Mouse (Mus musculus): Measurements from ENCODE around the gene Katnbl1. TPM values are rescaled to one million over a fixed set of nuclear protein-coding genes. Genes with fewer than 3 reads are reported as not detected.

The Katnbl1 gene
- polyA plus RNA-seq, 1 experiment from 2014 or later: 43.3 TPM

DNA sequence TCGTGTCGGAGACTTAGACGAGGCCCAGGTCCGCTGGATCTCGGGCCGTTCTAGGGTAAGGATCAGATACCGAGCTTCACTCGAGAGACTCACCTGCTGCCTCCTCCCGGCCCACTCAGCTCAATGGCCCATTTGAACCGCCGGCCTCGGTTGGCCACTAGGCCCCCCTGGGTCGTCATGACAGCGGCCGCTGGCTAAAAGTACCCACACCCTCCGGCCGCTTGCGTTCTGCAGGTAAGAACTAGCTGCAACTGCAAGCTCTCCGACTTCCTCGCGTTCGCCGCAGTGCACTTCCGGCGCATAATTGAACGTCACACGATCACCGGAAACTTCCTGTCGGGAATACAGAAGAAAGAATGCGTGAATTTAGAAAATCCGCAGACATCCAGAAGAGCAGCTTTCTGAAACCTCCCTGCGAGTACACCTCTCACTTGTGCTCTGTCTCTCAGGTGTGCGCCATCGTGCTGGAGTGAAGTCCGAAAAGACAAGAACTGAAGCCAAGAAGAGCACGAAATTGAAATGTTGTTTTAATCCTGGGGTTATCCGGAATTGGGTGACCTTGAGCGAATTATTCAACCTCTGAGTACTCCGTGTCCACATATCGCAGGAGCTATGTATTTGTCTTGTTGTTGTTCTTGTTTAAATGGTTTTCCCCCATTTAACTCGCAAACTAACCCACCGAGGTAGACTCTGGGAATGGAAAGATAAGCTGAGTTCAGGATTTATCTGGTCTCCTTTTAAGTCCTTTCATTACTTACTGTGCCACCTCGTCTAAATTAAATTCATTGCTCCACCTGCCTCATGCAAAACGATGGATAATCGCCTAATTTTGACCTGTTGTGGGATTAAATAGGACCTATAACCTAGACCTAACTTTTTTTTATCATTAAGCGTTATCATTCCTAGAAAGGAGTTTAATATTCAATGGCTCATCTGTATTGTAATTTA, 11.0 kb upstream of the Katnbl1 start, which contains the start of gene Emc4:
Emc4 (minus strand) TSS at position 302 of the 948 bp plus-strand sequence.
- no peaks in the 10 kb centered on the region for H3K27me3 ChIP-seq
- peaks cover 15% of the 10 kb centered on the region for H3K4me1 ChIP-seq
- peak within 1 kb of the TSS; percentile 70 for H3K9ac ChIP-seq
- peaks cover 13% of the 10 kb centered on the region; the same call in 1 of the 2 replicates for H3K36me3 ChIP-seq
- peak within 1 kb of the TSS; percentile 68 for H3K4me3 ChIP-seq
- peak within 1 kb of the TSS; percentile 90 for H3K4me2 ChIP-seq (replicated peaks)
- ATAC-seq (ENCODE audit: low FRiP score): peak; percentile 91
- 2% methylated on average over 46 of the region's 46 CpGs for WGBS
- no peaks in the 10 kb centered on the region for H3K9me3 ChIP-seq (replicated peaks)
- peak within 1 kb of the TSS; percentile 87 for H3K27ac ChIP-seq

GRCm38 (mm10) chr2:112369941-112370340, 9.1 kb upstream of the Katnbl1 start:
- H3K4me2 ChIP-seq (replicated peaks): no peak overlapping the region
- 76% methylated on average over 5 of the region's 5 CpGs for WGBS
- peaks cover 15% of the 10 kb centered on the region for H3K4me1 ChIP-seq
- peaks cover 5% of the 10 kb centered on the region; the same call in 1 of the 2 replicates for H3K27me3 ChIP-seq
- H3K9me3 ChIP-seq (replicated peaks): no peaks in the 10 kb centered on the region
- H3K27ac ChIP-seq: no peak overlapping the region
- no peaks in the 10 kb centered on the region for H3K36me3 ChIP-seq
- no peak overlapping the region for H3K4me3 ChIP-seq
- no peak for ATAC-seq (ENCODE audit: low FRiP score)
- H3K9ac ChIP-seq: no peak overlapping the region

DNA sequence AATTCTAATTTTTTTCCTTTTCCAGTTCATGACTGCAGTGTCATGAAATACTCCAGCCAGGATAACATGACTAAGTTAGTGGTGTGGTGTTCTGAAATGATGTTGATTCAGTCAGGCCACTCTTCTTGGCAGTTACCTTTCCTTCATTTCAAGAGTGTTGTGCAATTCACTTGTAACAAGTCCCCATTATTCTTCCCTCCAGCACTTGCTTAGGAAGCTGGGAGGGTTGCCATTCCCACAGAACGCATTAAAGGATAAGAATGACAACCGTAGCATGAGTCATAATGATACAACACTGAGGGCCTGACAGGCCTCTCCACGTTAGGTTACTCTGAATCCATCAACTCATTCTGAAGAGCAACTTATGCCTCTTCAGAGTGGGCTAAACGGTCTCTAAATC, 5.9 kb upstream of the Katnbl1 start:
- Histone ChIP-seq H3K4me2 (replicated peaks) (no peak overlapping the region), H3K27me3 (peaks cover 11% of the 10 kb centered on the region), H3K4me1 (peaks cover 3% of the 10 kb centered on the region; the same call in 1 of the 2 replicates), H3K4me3 (no peak overlapping the region), H3K9me3 (replicated peaks) (no peaks in the 10 kb centered on the region), H3K36me3 (no peaks in the 10 kb centered on the region), H3K27ac (no peak overlapping the region), H3K9ac (no peak overlapping the region)
- WGBS: 53% methylated on average over 4 of the region's 4 CpGs
- no peak for ATAC-seq (ENCODE audit: low FRiP score)

DNA sequence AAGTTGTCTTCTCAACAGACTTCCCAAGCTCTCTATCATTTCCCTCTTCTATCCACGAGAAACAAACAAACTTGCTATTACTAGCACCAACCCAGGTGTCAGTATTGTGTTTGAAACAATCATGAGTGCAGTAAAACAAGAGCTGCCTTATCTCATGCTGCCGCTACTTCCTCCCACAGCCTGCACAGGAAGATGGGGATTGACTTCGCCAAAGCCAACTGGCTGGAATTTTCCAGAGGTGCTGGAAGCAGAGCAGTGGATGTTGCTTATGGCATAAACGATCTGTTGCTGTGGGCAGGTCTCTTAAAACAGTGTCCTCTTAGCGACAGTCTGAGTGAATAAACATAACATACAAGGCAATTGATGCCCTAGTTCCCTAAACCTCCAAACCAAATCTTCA, 4.4 kb upstream of the Katnbl1 start:
- ATAC-seq (ENCODE audit: low FRiP score): no peak
- Histone ChIP-seq H3K27ac (no peak overlapping the region), H3K9me3 (replicated peaks) (no peaks in the 10 kb centered on the region), H3K36me3 (no peaks in the 10 kb centered on the region), H3K4me2 (replicated peaks) (no peak overlapping the region), H3K4me3 (no peak overlapping the region), H3K9ac (no peak overlapping the region), H3K4me1 (no peaks in the 10 kb centered on the region), H3K27me3 (peaks cover 11% of the 10 kb centered on the region)
- WGBS: 64% methylated on average over 5 of the region's 5 CpGs

DNA sequence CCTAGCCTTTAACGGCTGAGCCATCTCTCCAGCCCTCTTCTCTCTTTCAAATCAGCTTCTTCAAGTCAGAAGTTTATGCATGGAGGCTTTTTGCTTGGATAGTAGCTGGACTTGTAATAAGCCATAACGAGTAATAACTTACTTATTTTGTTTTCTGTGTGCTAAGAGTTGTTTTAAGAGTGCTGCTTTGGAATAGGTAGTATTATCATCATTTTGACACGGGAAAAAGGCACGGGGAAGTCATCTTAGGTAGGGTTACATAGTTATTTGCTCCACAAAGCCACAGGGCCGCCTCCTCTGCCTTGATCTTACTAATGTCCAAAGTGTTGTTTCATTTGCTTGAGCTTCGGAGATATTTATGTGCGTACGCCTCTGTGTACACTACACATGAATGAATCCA, 1.1 kb downstream of the Katnbl1 start:
- no peak overlapping the region for H3K27ac ChIP-seq
- peaks cover 4% of the 10 kb centered on the region; the same call in 1 of the 2 replicates for H3K27me3 ChIP-seq
- no peak for ATAC-seq (ENCODE audit: low FRiP score)
- H3K4me1 ChIP-seq: peaks cover 10% of the 10 kb centered on the region
- 57% methylated on average over 8 of the region's 8 CpGs for WGBS
- no peaks in the 10 kb centered on the region for H3K36me3 ChIP-seq
- H3K9me3 ChIP-seq (replicated peaks): no peaks in the 10 kb centered on the region
- H3K4me2 ChIP-seq (replicated peaks): peak overlapping the region; percentile 62
- H3K9ac ChIP-seq: peak overlapping the region; percentile 92
- H3K4me3 ChIP-seq: peak overlapping the region; percentile 92

- Histone ChIP-seq H3K4me2 (replicated peaks) (no peak overlapping the region), H3K27ac (no peak overlapping the region), H3K36me3 (no peaks in the 10 kb centered on the region), H3K4me3 (no peak overlapping the region), H3K9ac (no peak overlapping the region), H3K27me3 (peaks cover 1% of the 10 kb centered on the region; the same call in 1 of the 2 replicates), H3K9me3 (replicated peaks) (no peaks in the 10 kb centered on the region), H3K4me1 (peaks cover 10% of the 10 kb centered on the region)
- no peak for ATAC-seq (ENCODE audit: low FRiP score)
- WGBS: 100% methylated on average over 1 of the region's 1 CpGs
Measured at GRCm38 (mm10) chr2:112381219-112381618, 2.2 kb downstream of the Katnbl1 start.

DNA sequence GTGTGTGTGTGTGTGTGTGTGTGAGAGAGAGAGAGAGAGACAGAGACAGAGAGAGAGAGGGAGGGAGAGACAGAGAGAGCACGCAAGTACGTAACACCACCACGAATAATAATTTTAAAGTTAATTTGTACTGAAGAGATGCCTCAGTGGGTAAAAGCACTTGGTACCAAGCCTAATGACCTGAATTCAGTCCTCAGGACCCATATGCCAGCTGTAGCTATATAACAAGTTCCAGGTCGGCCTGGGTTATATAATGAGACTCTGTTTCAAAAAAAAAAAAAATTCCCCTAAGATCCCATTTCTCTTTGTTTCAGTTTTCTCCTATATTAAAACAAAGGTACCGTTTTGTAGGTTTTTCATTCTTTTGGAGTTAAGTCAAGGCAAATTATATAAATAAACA, 11.8 kb downstream of the Katnbl1 start:
- no peak for ATAC-seq (ENCODE audit: low FRiP score)
- no peak overlapping the region for H3K9ac ChIP-seq

GRCm38 (mm10) chr2:112391346-112392000, 12.5 kb downstream of the Katnbl1 start:
- no peak for ATAC-seq (ENCODE audit: low FRiP score)
- Histone ChIP-seq H3K36me3 (no peaks in the 10 kb centered on the region), H3K4me1 (no peaks in the 10 kb centered on the region), H3K9ac (no peak overlapping the region), H3K27me3 (no peaks in the 10 kb centered on the region), H3K9me3 (replicated peaks) (no peaks in the 10 kb centered on the region), H3K27ac (no peak overlapping the region), H3K4me3 (no peak overlapping the region), H3K4me2 (replicated peaks) (no peak overlapping the region)
- WGBS: 92% methylated on average over 4 of the region's 4 CpGs

More for the DNA sequence above, 11.8 kb downstream of the Katnbl1 start:
- no peak overlapping the region for H3K4me2 ChIP-seq (replicated peaks)
- H3K27me3 ChIP-seq: no peaks in the 10 kb centered on the region
- no peak overlapping the region for H3K27ac ChIP-seq
- H3K9me3 ChIP-seq (replicated peaks): no peaks in the 10 kb centered on the region
- H3K4me3 ChIP-seq: no peak overlapping the region
- 90% methylated on average over 5 of the region's 5 CpGs for WGBS
- no peaks in the 10 kb centered on the region for H3K36me3 ChIP-seq
- no peaks in the 10 kb centered on the region for H3K4me1 ChIP-seq

DNA sequence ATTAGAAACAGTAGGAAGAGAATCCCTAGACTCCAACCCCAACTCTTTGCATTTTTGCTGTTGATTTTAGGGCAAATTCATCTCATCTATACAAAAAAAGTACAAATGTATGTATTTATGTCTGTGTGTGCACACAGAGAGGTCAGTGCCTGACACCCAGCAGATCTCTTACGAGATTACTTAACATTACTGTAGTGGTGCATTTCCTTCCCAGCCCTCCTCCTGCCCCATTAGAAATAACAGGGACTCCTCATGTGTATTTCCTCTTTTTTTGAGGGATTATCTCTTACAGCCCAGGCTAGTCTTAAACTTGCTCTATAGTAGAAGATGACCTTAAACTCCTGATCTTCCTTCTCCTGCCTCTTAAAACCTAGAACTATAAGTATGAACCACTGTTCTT, 13.7 kb downstream of the Katnbl1 start:
- Histone ChIP-seq H3K9me3 (replicated peaks) (no peaks in the 10 kb centered on the region), H3K4me1 (no peaks in the 10 kb centered on the region), H3K9ac (no peak overlapping the region), H3K4me3 (no peak overlapping the region), H3K4me2 (replicated peaks) (no peak overlapping the region), H3K27ac (no peak overlapping the region), H3K36me3 (no peaks in the 10 kb centered on the region), H3K27me3 (no peaks in the 10 kb centered on the region)
- WGBS: 100% methylated on average over 1 of the region's 1 CpGs
- no peak for ATAC-seq (ENCODE audit: low FRiP score)

GRCm38 (mm10) chr2:112393958-112394357, 14.9 kb downstream of the Katnbl1 start:
- H3K36me3 ChIP-seq: no peaks in the 10 kb centered on the region
- H3K4me3 ChIP-seq: no peak overlapping the region
- H3K27me3 ChIP-seq: no peaks in the 10 kb centered on the region
- H3K9ac ChIP-seq: no peak overlapping the region
- no peak for ATAC-seq (ENCODE audit: low FRiP score)
- no peak overlapping the region for H3K4me2 ChIP-seq (replicated peaks)
- H3K9me3 ChIP-seq (replicated peaks): no peaks in the 10 kb centered on the region
- no peaks in the 10 kb centered on the region for H3K4me1 ChIP-seq
- H3K27ac ChIP-seq: no peak overlapping the region

DNA sequence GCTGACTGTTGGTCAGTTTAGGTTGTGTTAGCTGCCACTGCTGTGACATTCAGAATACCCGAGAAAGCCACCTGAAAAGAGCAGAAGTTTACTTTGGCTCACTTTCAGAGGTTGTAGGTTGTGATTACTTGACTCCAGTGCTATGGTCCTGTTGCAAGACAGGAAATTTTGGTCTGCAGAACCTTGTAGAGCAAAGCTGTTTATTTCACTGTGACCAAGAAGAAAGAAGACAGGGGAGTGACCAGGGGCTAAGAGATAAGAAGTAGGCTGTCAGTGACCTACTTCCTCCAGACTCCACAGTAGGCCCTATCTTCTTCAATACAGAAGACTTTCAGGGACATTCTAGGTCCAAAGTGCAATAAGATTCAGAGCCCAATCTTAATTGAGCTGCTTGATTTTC, 17.6 kb downstream of the Katnbl1 start:
- Histone ChIP-seq H3K36me3 (no peaks in the 10 kb centered on the region), H3K9ac (no peak overlapping the region), H3K4me2 (replicated peaks) (no peak overlapping the region), H3K27me3 (no peaks in the 10 kb centered on the region), H3K4me1 (no peaks in the 10 kb centered on the region), H3K4me3 (no peak overlapping the region), H3K9me3 (replicated peaks) (no peaks in the 10 kb centered on the region), H3K27ac (no peak overlapping the region)
- ATAC-seq (ENCODE audit: low FRiP score): no peak
- WGBS: 80% methylated on average over 1 of the region's 1 CpGs

DNA sequence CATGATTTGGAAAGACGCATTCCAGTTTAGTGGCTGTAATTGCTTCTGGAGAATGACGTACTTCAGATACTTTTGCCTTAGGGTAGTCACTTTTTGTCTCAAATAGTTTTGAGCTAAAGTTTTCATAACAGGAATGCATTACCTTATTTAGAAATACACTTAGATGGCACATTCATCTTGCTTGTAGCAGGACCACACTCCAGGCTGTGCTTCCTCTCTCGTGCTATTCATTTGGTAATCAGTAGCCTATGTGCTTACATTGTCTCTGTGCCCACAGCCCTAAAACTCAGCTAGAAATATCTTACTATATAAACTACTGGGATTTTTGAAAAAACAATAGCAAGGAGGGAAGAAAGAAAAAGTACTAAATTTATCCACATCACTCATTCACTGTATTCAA, 28.0 kb downstream of the Katnbl1 start:
- 93% methylated on average over 3 of the region's 3 CpGs for WGBS
- Histone ChIP-seq H3K27me3 (no peaks in the 10 kb centered on the region), H3K4me2 (replicated peaks) (no peak overlapping the region), H3K4me3 (no peak overlapping the region), H3K9me3 (replicated peaks) (no peaks in the 10 kb centered on the region), H3K36me3 (peaks cover 20% of the 10 kb centered on the region), H3K27ac (no peak overlapping the region), H3K4me1 (no peaks in the 10 kb centered on the region), H3K9ac (no peak overlapping the region)
- no peak for ATAC-seq (ENCODE audit: low FRiP score)

Data from hindbrain, embryonic 12.5 days (tissue).